In genomic region chr9:115133926-115134325, GRCm38 (mm10) we compare ENCODE assay signal across 32 mouse cellular contexts.
"Had no signal": no experiment of that assay in that cellular context is flagged by ENCODE, and none has a peak within 500 bp of the region (broad histone marks: within the 10 kb centered on the region; RNA-seq: fewer than 3 reads in every experiment).

No protein-coding gene starts in this region.

- H3K9ac ChIP-seq: heart, embryonic 12.5 days; heart, embryonic 13.5 days; heart, embryonic 15.5 days; hindbrain, embryonic 12.5 days; hindbrain, embryonic 13.5 days; hindbrain, embryonic 14.5 days; hindbrain, embryonic 15.5 days; intestine, embryonic 15.5 days; kidney, embryonic 15.5 days had no signal

- H3K27me3 ChIP-seq: heart, embryonic 12.5 days; heart, embryonic 13.5 days; heart, embryonic 15.5 days; hindbrain, embryonic 12.5 days; hindbrain, embryonic 13.5 days; hindbrain, embryonic 15.5 days; intestine, embryonic 15.5 days; kidney, embryonic 15.5 days had no signal

- DNase-seq: heart, postnatal 10 days; heart, postnatal 14 days; heart, postnatal 36 days; heart, postnatal 4 days; kidney, adult 11 months; kidney, adult 18-20 months; kidney, adult 2 months; kidney, adult 8-10 months; kidney, adult 9 months; kidney, postnatal 14 days; kidney, postnatal 25 days; kidney, postnatal 36 days; kidney, postnatal 4 days; layer of hippocampus, adult 9-11 months; layer of hippocampus, postnatal 36 days had no signal

- H3K4me2 ChIP-seq: heart, embryonic 11.5 days; heart, embryonic 12.5 days; heart, embryonic 13.5 days; heart, embryonic 15.5 days; hindbrain, embryonic 12.5 days; hindbrain, embryonic 13.5 days; hindbrain, embryonic 14.5 days; hindbrain, embryonic 15.5 days; intestine, embryonic 15.5 days; kidney, embryonic 15.5 days had no signal

- H3K4me1 ChIP-seq: heart, embryonic 10.5 days; heart, embryonic 12.5 days; heart, embryonic 13.5 days; heart, embryonic 15.5 days; intestine, embryonic 15.5 days had no signal

- H3K9me3 ChIP-seq: heart, embryonic 10.5 days; heart, embryonic 12.5 days; heart, embryonic 13.5 days; heart, embryonic 15.5 days; hindbrain, embryonic 10.5 days; hindbrain, embryonic 12.5 days; hindbrain, embryonic 13.5 days; hindbrain, embryonic 15.5 days; intestine, embryonic 15.5 days; kidney, embryonic 15.5 days had no signal

- H3K27ac ChIP-seq: heart, embryonic 10.5 days; heart, embryonic 13.5 days; heart, embryonic 15.5 days; hindbrain, embryonic 10.5 days; hindbrain, embryonic 12.5 days; hindbrain, embryonic 13.5 days; hindbrain, embryonic 14.5 days; hindbrain, embryonic 15.5 days; hindbrain, postnatal 0 days; intestine, embryonic 15.5 days; kidney, embryonic 15.5 days; layer of hippocampus, adult 2 months had no signal

- H3K36me3 ChIP-seq: heart, embryonic 10.5 days; heart, embryonic 12.5 days; heart, embryonic 13.5 days; heart, embryonic 15.5 days; hindbrain, embryonic 10.5 days; hindbrain, embryonic 12.5 days; hindbrain, embryonic 13.5 days; hindbrain, embryonic 15.5 days; intestine, embryonic 15.5 days; kidney, embryonic 15.5 days had no signal

- H3K4me3 ChIP-seq: heart, embryonic 10.5 days; heart, embryonic 12.5 days; heart, embryonic 13.5 days; heart, embryonic 15.5 days; hindbrain, embryonic 10.5 days; hindbrain, embryonic 12.5 days; hindbrain, embryonic 13.5 days; hindbrain, embryonic 15.5 days; intestine, embryonic 15.5 days; kidney, embryonic 15.5 days; layer of hippocampus, adult 2 months had no signal

- ATAC-seq: hindbrain, postnatal 0 days; inflammation-experienced regulatory T-cells, adult 6 months; intestine, embryonic 15.5 days; intestine, embryonic 16.5 days; intestine, postnatal 0 days had no signal
